Mouse (Mus musculus) midbrain, embryonic 10.5 days (tissue): ENCODE data around the gene Cyb5d2. TPM values are rescaled to one million over a fixed set of nuclear protein-coding genes. Genes with fewer than 3 reads are reported as not detected.
"Not testable (repeated sequence)": the region's sequence is repeated elsewhere in the genome, so short reads cannot be mapped to it uniquely, and the experiment has no call there.

Experiments used
- DNase-seq: peaks from one replicate; pipeline ENCODE4 v3.0.0-alpha.2; 2017; ENCODE audit warnings: low spot score
- H3K27ac ChIP-seq: fragments of 300-500 bp; sonication (generic); replicated peaks from 2 replicates; pipeline ENCODE4 v1.5.1; 2016; ENCODE audit warnings: mild to moderate bottlenecking
- H3K27me3 ChIP-seq: fragments of 300-500 bp; sonication (generic); 2 replicates; pipeline ENCODE4 v1.6.1; 2016; ENCODE audit warnings: low read depth, mild to moderate bottlenecking; ENCODE audit not compliant: poor library complexity, severe bottlenecking
- H3K36me3 ChIP-seq: fragments of 300-500 bp; sonication (generic); 2 replicates; pipeline ENCODE4 v1.6.1; 2016; ENCODE audit warnings: mild to moderate bottlenecking, moderate library complexity
- H3K4me1 ChIP-seq: fragments of 300-500 bp; sonication (generic); 2 replicates; pipeline ENCODE4 v1.6.1; 2016
- H3K4me3 ChIP-seq: fragments of 300-500 bp; sonication (generic); 2 replicates; pipeline ENCODE4 v1.5.1; 2016; ENCODE audit warnings: mild to moderate bottlenecking, moderate library complexity
- H3K9me3 ChIP-seq: fragments of 300-500 bp; sonication (generic); replicated peaks from 2 replicates; pipeline ENCODE4 v1.6.1; 2016; ENCODE audit warnings: mild to moderate bottlenecking
- WGBS: fragments of 180-500 bp; shearing (Covaris S2); methylation state at CpG from one replicate; pipeline ENCODE4 v1.1.7; 2016; 5-methylcytosine and 5-hydroxymethylcytosine counted together
- polyA plus RNA-seq: library from polyadenylated mRNA; unstranded; fragments of >200 nt; fragmentation: Nextera tagmentation; extraction: Ambion mirVana; gene quantifications from 2 replicates; pipeline ENCODE4 v1.2.1, GENCODE M21; 2016

Cyb5d2 gene
- polyA plus RNA-seq, 1 experiment from 2014 or later: 5.1 TPM

DNA sequence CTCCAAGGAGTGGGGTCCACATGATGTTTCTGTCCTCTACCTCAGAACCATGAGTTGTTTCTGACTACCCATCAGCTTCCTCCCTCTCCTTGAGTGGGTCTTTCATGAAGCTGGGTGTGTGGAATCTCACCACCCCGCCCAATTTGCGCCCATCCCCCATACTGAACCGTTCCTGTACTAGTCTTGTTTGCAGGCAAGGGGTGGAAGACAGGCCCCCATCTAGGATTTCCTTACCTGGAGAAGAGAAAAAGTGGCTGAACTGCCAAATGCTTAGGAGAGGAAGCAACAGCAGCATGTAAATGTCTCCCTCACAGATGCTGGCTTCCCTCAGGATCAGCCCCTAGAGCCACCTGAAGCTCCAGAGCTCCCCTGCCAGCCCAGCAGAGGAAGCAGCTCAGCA, 25.6 kb downstream of the Cyb5d2 start:
- 93% methylated on average over 3 of the region's 3 CpGs for WGBS
- Histone ChIP-seq H3K27ac (no peak overlapping the region), H3K4me3 (no peak overlapping the region), H3K27me3 (no peaks in the 10 kb centered on the region), H3K4me1 (peaks cover 4% of the 10 kb centered on the region; the same call in 1 of the 2 replicates), H3K9me3 (no peaks in the 10 kb centered on the region), H3K36me3 (peaks cover 43% of the 10 kb centered on the region)
- DNase-seq: no peak

DNA sequence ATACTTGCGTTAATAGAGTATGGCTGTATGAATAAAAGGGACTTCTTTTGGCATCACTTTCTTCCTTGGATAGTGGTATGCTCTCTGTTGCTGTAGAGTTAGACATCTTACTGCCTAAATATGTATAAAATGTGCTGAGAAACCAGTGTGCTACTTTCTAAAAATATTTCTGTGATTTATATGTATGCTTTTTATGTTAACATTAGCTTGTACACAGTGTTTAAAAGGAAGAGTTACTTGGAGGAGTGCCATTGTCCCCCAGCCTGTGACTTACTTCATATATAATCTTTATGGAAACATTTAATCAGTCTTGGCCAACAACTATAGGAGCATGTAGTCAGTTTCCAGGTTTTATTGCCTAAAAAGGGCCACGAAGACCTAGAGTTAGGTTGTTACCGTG, 26.9 kb downstream of the Cyb5d2 start:
- WGBS: 95% methylated on average over 3 of the region's 3 CpGs
- Histone ChIP-seq H3K9me3 (no peaks in the 10 kb centered on the region), H3K4me1 (peaks cover 4% of the 10 kb centered on the region; the same call in 1 of the 2 replicates), H3K27ac (no peak overlapping the region), H3K4me3 (no peak overlapping the region), H3K27me3 (no peaks in the 10 kb centered on the region), H3K36me3 (peaks cover 51% of the 10 kb centered on the region)
- DNase-seq: no peak

- Histone ChIP-seq H3K4me1 (no peaks in the 10 kb centered on the region), H3K27ac (no peak overlapping the region), H3K36me3 (peaks cover 64% of the 10 kb centered on the region), H3K9me3 (no peaks in the 10 kb centered on the region), H3K27me3 (no peaks in the 10 kb centered on the region), H3K4me3 (no peak overlapping the region)
- WGBS: 92% methylated on average over 8 of the region's 8 CpGs
- DNase-seq: no peak
Measured at GRCm38 (mm10) chr11:72767716-72768115, 28.2 kb downstream of the Cyb5d2 start.

DNA sequence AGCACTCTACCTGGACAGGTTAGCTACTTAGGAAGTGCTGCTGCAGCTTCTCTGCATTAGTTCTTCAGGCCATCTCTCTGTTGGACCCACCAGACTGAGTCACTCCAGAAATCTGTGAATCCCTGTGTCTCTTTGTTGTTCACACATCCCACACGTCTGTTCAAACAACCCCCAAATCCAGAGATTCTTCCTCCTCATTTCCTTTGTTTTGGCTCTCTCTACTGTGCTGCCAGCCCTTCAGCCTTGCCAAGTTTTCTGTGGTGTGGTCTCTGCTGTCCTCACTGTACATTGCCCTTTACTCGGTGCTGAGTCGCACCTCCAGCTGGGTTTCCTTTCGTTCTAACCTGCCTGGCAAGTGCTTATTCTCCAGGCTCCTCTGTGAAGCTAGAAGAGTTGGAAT, 31.7 kb downstream of the Cyb5d2 start:
- H3K36me3 ChIP-seq: peaks cover 85% of the 10 kb centered on the region
- no peak overlapping the region for H3K27ac ChIP-seq
- no peak for DNase-seq
- WGBS: 91% methylated on average over 4 of the region's 4 CpGs
- H3K9me3 ChIP-seq: no peaks in the 10 kb centered on the region
- H3K4me1 ChIP-seq: no peaks in the 10 kb centered on the region
- H3K27me3 ChIP-seq: no peaks in the 10 kb centered on the region
- no peak overlapping the region for H3K4me3 ChIP-seq

GRCm38 (mm10) chr11:72760781-72761180, 35.2 kb downstream of the Cyb5d2 start:
- no peaks in the 10 kb centered on the region for H3K4me1 ChIP-seq
- H3K4me3 ChIP-seq: no peak overlapping the region
- WGBS: 90% methylated on average over 1 of the region's 1 CpGs
- H3K27me3 ChIP-seq: no peaks in the 10 kb centered on the region
- DNase-seq: no peak
- H3K27ac ChIP-seq: no peak overlapping the region
- no peaks in the 10 kb centered on the region for H3K9me3 ChIP-seq
- H3K36me3 ChIP-seq: peaks cover 91% of the 10 kb centered on the region

DNA sequence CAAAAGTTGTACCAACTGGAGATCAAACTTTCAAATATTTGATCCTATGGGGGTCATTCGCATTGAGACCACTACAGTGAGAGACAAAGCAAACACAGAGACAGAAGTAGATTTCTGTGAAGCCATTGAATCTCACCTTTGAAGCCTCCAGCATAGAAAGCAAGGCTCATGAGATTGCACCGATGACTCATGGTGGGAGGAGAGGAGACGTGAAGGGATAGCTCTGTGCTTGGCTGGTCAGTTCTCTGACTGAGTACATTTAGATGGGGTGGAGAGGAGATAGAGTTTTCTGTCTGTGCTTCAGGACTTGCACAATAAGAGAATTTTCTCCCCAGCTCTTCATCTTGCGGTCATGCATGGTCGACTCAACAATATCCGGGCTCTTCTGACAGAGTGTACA, 36.4 kb downstream of the Cyb5d2 start:
- no peaks in the 10 kb centered on the region for H3K9me3 ChIP-seq
- peaks cover 98% of the 10 kb centered on the region for H3K36me3 ChIP-seq
- 94% methylated on average over 6 of the region's 6 CpGs for WGBS
- H3K4me1 ChIP-seq: no peaks in the 10 kb centered on the region
- H3K4me3 ChIP-seq: no peak overlapping the region
- no peaks in the 10 kb centered on the region for H3K27me3 ChIP-seq
- no peak for DNase-seq
- H3K27ac ChIP-seq: no peak overlapping the region

GRCm38 (mm10) chr11:72758316-72758715, 37.6 kb downstream of the Cyb5d2 start:
- Histone ChIP-seq H3K36me3 (peaks cover 98% of the 10 kb centered on the region), H3K4me1 (no peaks in the 10 kb centered on the region), H3K9me3 (no peaks in the 10 kb centered on the region), H3K4me3 (no peak overlapping the region), H3K27ac (no peak overlapping the region), H3K27me3 (no peaks in the 10 kb centered on the region)
- 94% methylated on average over 5 of the region's 5 CpGs for WGBS
- no peak for DNase-seq

DNA sequence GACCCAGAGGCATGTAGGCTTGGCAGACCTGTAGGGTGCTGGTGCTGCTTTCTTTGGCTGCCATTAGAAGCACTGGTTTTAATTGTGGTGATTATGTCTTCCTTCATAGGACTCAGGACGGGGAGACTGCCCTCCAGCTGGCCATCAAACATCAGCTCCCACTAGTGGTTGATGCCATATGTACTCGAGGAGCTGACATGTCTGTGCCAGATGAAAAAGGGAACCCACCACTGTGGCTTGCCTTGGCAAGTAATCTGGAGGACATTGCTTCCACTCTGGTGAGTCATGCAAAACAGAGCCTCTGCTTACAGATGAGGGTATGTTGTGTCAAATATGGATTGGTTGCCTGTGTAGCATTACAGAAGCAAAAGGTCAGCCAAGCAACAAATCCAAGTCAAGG, 44.0 kb downstream of the Cyb5d2 start:
- WGBS: 58% methylated on average over 2 of the region's 2 CpGs
- H3K4me3 ChIP-seq: no peak overlapping the region

GRCm38 (mm10) chr11:72739048-72739447, 56.9 kb downstream of the Cyb5d2 start:
- H3K4me3 ChIP-seq: no peak overlapping the region
- H3K27ac ChIP-seq: no peak overlapping the region
- no peaks in the 10 kb centered on the region for H3K4me1 ChIP-seq
- no peaks in the 10 kb centered on the region for H3K27me3 ChIP-seq
- WGBS: 83% methylated on average over 1 of the region's 1 CpGs
- DNase-seq: no peak
- no peaks in the 10 kb centered on the region for H3K9me3 ChIP-seq
- peaks cover 77% of the 10 kb centered on the region for H3K36me3 ChIP-seq

More for the DNA sequence above, 44.0 kb downstream of the Cyb5d2 start:
- Histone ChIP-seq H3K27me3 (no peaks in the 10 kb centered on the region), H3K27ac (no peak overlapping the region), H3K36me3 (peaks cover 99% of the 10 kb centered on the region), H3K4me1 (no peaks in the 10 kb centered on the region), H3K9me3 (no peaks in the 10 kb centered on the region)
- DNase-seq: no peak

DNA sequence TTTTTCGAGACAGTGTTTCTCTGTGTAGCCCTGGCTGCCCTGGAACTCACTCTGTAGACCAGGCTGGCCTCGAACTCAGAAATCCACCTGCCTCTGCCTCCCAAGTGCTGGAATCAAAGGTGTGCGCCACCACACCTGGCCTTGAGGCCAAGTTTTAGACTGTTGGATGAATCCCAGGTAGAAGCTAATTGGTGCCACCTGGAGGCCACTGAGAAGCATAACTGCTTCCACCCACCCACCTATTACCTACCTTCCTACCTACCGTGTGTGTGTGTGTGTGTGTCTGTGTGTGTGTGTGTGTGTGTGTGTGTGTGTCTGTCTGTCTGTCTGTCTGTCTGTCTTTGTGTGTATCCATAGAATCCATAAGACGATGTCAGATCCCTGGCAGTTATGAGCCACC, 58.4 kb downstream of the Cyb5d2 start:
- H3K27ac ChIP-seq, H3K4me3 ChIP-seq, H3K4me1 ChIP-seq, H3K27me3 ChIP-seq, DNase-seq, H3K9me3 ChIP-seq: not testable (repeated sequence)
- H3K36me3 ChIP-seq: peaks cover 78% of the 10 kb centered on the region
- WGBS: 95% methylated on average over 5 of the region's 5 CpGs

DNA sequence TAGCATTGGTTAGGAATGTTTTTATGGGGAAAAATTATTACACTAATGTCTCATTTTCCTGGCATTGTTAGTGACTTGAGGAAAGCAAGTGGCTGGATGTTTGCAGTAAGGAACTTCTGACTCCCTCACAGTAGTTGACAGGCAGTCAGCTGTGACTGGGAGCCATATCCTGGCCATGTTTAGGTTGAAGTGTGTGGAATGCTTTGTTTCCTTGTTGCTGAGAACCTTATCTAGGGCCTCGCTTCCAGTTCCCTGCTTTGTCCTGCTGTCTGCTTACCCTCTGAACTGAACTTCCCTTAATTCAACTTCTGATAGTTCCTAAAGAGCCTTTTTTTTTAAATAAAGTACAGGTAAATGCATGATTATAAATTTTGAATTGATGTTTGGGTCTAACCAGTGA, 59.6 kb downstream of the Cyb5d2 start:
- no peaks in the 10 kb centered on the region for H3K4me1 ChIP-seq
- H3K4me3 ChIP-seq: no peak overlapping the region
- H3K36me3 ChIP-seq: peaks cover 80% of the 10 kb centered on the region
- WGBS: 61% methylated on average over 1 of the region's 1 CpGs
- no peaks in the 10 kb centered on the region for H3K27me3 ChIP-seq
- no peak overlapping the region for H3K27ac ChIP-seq
- DNase-seq: no peak
- no peaks in the 10 kb centered on the region for H3K9me3 ChIP-seq

DNA sequence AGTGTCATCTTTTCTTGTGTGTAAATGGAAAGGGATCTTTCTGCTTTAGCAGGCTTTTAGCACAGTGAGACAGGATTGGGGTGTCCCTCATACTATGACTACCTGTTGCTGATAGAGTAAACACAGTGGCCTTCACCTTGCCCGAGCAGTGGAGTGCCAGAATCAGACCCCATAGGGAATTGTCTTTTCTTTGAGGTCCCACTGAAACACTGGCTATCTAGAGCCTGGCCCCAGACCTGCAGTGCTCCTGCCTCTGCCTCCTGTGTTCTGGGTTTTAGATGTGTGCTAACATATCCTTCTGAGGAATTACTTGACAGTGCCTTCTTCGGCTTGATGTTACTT, 60.5 kb downstream of the Cyb5d2 start:
- no peaks in the 10 kb centered on the region for H3K27me3 ChIP-seq
- no peak overlapping the region for H3K4me3 ChIP-seq
- H3K4me1 ChIP-seq: no peaks in the 10 kb centered on the region
- H3K36me3 ChIP-seq: peaks cover 80% of the 10 kb centered on the region
- no peak for DNase-seq
- H3K9me3 ChIP-seq: no peaks in the 10 kb centered on the region
- 81% methylated on average over 2 of the region's 2 CpGs for WGBS
- H3K27ac ChIP-seq: no peak overlapping the region

- H3K27me3 ChIP-seq: no peaks in the 10 kb centered on the region
- H3K27ac ChIP-seq: no peak overlapping the region
- WGBS: 82% methylated on average over 4 of the region's 4 CpGs
- no peak for DNase-seq
- H3K9me3 ChIP-seq: no peaks in the 10 kb centered on the region
- H3K4me3 ChIP-seq: no peak overlapping the region
- peaks cover 80% of the 10 kb centered on the region for H3K36me3 ChIP-seq
- no peaks in the 10 kb centered on the region for H3K4me1 ChIP-seq
Measured at GRCm38 (mm10) chr11:72734840-72735518, 61.0 kb downstream of the Cyb5d2 start.

DNA sequence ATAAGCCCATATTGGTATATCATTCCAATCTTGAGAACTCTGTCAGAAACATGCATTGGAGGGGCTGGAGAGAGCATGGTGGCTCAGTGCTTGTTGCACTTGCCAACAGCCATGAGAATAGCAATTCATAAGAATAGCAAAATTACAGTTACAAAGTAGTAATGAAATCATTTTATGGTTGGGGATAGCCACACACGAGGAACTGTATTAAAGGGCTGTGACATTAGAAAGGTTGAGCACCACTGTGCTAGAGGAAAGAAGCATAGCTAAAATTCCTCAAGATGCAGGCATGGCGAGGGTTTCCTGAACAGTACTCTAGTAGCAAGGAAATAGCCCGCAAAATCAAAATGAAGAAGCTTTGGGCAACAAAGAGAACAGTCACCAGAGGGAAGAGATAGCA, 62.2 kb downstream of the Cyb5d2 start:
- H3K4me1 ChIP-seq: no peaks in the 10 kb centered on the region
- no peak overlapping the region for H3K4me3 ChIP-seq
- 91% methylated on average over 3 of the region's 3 CpGs for WGBS
- H3K36me3 ChIP-seq: peaks cover 80% of the 10 kb centered on the region
- H3K27me3 ChIP-seq: no peaks in the 10 kb centered on the region
- no peak for DNase-seq
- no peak overlapping the region for H3K27ac ChIP-seq
- no peaks in the 10 kb centered on the region for H3K9me3 ChIP-seq
